Mouse (Mus musculus): ENCODE measurements around the gene Rtbdn. TPM values are rescaled to one million over a fixed set of nuclear protein-coding genes. Genes with fewer than 3 reads are reported as not detected.

Gene Rtbdn
- polyA plus RNA-seq (2014; fragmentation: Nextera tagmentation; extraction: Ambion mirVana): 0.15 TPM in 1 of 2 replicates, not detected in the other

DNA sequence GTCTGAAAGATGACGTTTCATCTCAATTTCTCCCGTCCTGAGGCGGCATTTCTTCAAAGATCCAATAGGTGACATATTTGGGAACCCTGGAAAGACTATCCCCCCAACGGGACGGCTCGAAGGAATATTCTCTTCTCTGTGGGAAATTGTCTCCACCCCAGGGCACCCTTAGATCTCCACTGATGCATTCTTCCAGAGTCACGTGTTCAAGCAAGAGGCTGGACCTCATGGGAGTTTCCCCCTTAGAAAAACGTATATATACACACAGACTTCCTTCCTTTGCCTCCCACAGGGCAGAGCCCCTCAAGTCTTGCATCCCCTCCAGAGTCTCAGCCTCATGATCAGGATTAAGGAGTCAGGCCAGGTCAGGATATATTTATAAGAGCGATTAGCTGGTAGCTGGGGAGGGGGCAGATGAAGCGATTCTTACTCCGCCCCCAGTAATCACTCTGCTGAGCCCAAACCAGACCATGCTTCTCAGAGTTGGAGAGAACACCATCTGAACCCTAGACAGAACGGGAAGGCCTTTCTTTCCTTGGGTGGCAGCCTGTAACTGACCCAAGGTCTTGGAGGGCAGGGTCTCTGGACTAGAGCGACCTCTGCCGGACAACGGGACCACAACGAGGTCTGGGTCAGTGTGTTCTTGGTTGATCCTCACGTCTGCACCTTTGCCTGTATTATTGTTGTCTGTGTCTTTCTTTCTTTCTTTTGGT is at the start of gene Rtbdn:
Gene Rtbdn (plus strand): TSS at position 464 of the 713 bp plus-strand sequence.
- peaks cover 46% of the 10 kb centered on the region for H3K27me3 ChIP-seq (ENCODE audit: control insufficient read depth, insufficient read depth, low read length)
- no peaks in the 10 kb centered on the region for H3K9me3 ChIP-seq (ENCODE audit: control insufficient read depth, low read length)
- H3K36me3 ChIP-seq (ENCODE audit: control insufficient read depth, insufficient read depth, low read length): no peaks in the 10 kb centered on the region
- H3K4me2 ChIP-seq: peak within 1 kb of the TSS; percentile 92
- H3K27ac ChIP-seq (ENCODE audit: low read depth, low read length): no peak within 1 kb of the TSS
- peak within 1 kb of the TSS; percentile 62 for H3K9ac ChIP-seq (ENCODE audit: low read length)
- 9% methylated on average over 17 of the region's 17 CpGs for WGBS
- DNase-seq (ENCODE audit: low spot score, missing footprints): peak; percentile 91
- peak within 1 kb of the TSS; percentile 57 for H3K4me3 ChIP-seq (ENCODE audit: low read depth, low read length)
- H3K4me1 ChIP-seq (ENCODE audit: control insufficient read depth, insufficient read depth, low read length): peaks cover 23% of the 10 kb centered on the region
- ATAC-seq (ENCODE audit: low FRiP score): 0 out of 2 replicates have a peak, but pooled peaks have one; percentile 27

DNA sequence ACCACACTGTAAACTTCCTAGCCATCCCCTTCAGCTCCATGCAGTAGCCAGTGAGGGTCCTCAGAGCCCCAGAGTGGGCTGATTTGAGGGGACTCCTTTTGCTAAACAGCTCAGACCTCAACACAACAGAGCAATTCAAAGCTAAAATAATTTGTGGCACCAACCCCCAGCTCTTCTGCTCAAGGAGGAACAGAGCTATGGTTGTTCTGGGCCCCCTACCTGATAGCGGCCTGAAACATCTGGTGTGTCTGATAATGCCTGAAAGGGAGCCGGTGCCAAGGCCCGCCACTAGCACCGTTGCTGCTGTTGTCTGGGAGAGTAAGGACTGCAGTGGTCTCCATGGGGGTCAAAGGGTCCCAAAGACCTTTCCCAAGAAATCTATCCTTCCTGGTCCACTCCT is 45.7 kb upstream of the Rtbdn start:
- no peak overlapping the region for H3K4me3 ChIP-seq (ENCODE audit: low read depth, low read length)
- H3K36me3 ChIP-seq (ENCODE audit: control insufficient read depth, insufficient read depth, low read length): no peaks in the 10 kb centered on the region
- H3K9me3 ChIP-seq (ENCODE audit: control insufficient read depth, low read length): no peaks in the 10 kb centered on the region
- peaks cover 7% of the 10 kb centered on the region; the same call in 1 of the 2 replicates for H3K4me1 ChIP-seq (ENCODE audit: control insufficient read depth, insufficient read depth, low read length)
- ATAC-seq (ENCODE audit: low FRiP score) (no peak), DNase-seq (ENCODE audit: low spot score, missing footprints) (no peak)
- no peak overlapping the region for H3K4me2 ChIP-seq
- no peak overlapping the region for H3K9ac ChIP-seq (ENCODE audit: low read length)
- H3K27me3 ChIP-seq (ENCODE audit: control insufficient read depth, insufficient read depth, low read length): peaks cover 6% of the 10 kb centered on the region; the same call in 1 of the 2 replicates
- 56% methylated on average over 4 of the region's 4 CpGs for WGBS
- no peak overlapping the region; the same call in 1 of the 2 replicates for H3K27ac ChIP-seq (ENCODE audit: low read depth, low read length)

GRCm38 (mm10) chr8:84901752-84902151 is 45.0 kb upstream of the Rtbdn start, which contains the start of gene Klf1:
Klf1 (plus strand) TSS chr8:84901928.
- Histone ChIP-seq H3K9ac (ENCODE audit: low read length) (peak within 1 kb of the TSS; percentile 66), H3K36me3 (ENCODE audit: control insufficient read depth, insufficient read depth, low read length) (no peaks in the 10 kb centered on the region), H3K4me1 (ENCODE audit: control insufficient read depth, insufficient read depth, low read length) (peaks cover 7% of the 10 kb centered on the region; the same call in 1 of the 2 replicates), H3K4me3 (ENCODE audit: low read depth, low read length) (peak within 1 kb of the TSS; percentile 48), H3K4me2 (peak within 1 kb of the TSS; percentile 83), H3K9me3 (ENCODE audit: control insufficient read depth, low read length) (no peaks in the 10 kb centered on the region), H3K27me3 (ENCODE audit: control insufficient read depth, insufficient read depth, low read length) (peaks cover 6% of the 10 kb centered on the region; the same call in 1 of the 2 replicates), H3K27ac (ENCODE audit: low read depth, low read length) (no peak within 1 kb of the TSS; the same call in 1 of the 2 replicates)
- no peak for ATAC-seq (ENCODE audit: low FRiP score)
- DNase-seq (ENCODE audit: low spot score, missing footprints): no peak
- 80% methylated on average over 3 of the region's 3 CpGs for WGBS

DNA sequence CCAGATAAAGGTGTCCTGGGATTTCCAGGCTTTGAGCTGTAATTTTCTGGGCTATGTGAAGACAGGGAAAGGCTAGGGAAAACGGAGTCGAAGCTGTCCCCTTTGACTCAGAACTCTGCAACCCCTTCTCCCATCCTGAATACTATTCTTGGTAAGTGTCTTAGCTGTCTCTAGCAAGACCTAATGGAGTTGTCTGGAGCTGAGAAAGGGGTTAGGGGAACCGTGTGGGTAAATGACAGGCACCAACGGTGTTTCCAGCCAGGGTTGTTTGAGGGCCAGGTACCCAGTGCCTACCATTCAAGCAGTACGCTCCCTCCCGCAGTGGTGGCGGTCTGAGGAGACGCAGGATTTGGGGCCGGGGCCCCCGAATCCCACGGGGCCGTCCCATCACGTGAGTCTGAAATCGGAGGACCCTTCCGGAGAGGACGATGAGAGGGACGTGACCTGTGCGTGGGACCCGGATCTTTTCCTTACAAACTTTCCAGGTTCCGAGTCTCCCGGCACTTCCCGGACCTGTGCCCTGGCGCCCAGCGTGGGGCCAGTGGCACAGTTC is 44.3 kb upstream of the Rtbdn start:
- no peak for ATAC-seq (ENCODE audit: low FRiP score)

DNA sequence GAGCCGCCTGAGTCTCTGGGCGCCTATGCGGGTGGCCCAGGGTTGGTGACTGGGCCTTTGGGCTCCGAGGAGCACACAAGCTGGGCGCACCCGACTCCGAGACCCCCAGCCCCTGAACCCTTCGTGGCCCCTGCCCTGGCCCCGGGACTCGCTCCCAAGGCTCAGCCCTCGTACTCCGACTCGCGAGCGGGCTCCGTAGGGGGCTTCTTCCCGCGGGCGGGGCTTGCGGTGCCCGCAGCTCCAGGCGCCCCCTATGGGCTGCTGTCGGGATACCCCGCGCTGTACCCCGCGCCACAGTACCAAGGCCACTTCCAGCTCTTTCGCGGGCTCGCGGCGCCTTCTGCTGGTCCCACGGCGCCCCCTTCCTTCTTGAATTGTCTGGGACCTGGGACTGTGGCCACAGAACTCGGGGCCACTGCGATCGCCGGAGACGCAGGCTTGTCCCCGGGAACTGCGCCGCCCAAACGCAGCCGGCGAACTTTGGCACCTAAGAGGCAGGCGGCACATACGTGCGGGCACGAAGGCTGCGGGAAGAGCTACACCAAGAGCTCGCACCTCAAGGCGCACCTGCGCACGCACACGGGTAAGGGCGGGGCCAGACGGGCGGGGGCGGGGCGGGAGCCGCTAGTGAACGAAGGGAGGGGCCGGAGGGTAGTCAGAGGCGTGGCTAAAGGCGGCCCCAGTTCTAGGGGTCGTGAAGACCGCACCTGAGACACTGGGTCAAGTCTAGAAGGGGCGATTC is 43.7 kb upstream of the Rtbdn start:
- Histone ChIP-seq H3K36me3 (ENCODE audit: control insufficient read depth, insufficient read depth, low read length) (no peaks in the 10 kb centered on the region), H3K4me3 (ENCODE audit: low read depth, low read length) (peak overlapping the region; percentile 48), H3K4me1 (ENCODE audit: control insufficient read depth, insufficient read depth, low read length) (peaks cover 7% of the 10 kb centered on the region; the same call in 1 of the 2 replicates), H3K27me3 (ENCODE audit: control insufficient read depth, insufficient read depth, low read length) (peaks cover 6% of the 10 kb centered on the region; the same call in 1 of the 2 replicates), H3K4me2 (peak overlapping the region; percentile 83), H3K9me3 (ENCODE audit: control insufficient read depth, low read length) (no peaks in the 10 kb centered on the region), H3K27ac (ENCODE audit: low read depth, low read length) (no peak overlapping the region), H3K9ac (ENCODE audit: low read length) (peak overlapping the region; percentile 66)
- DNase-seq (ENCODE audit: low spot score, missing footprints) (peak; percentile 99), ATAC-seq (ENCODE audit: low FRiP score) (peak; percentile 90)
- WGBS: under 1% methylated on average over 67 of the region's 68 CpGs

More for the DNA sequence above, 44.3 kb upstream of the Rtbdn start:
- Histone ChIP-seq H3K27ac (ENCODE audit: low read depth, low read length) (no peak overlapping the region), H3K9ac (ENCODE audit: low read length) (peak overlapping the region; percentile 66), H3K9me3 (ENCODE audit: control insufficient read depth, low read length) (no peaks in the 10 kb centered on the region), H3K36me3 (ENCODE audit: control insufficient read depth, insufficient read depth, low read length) (no peaks in the 10 kb centered on the region), H3K27me3 (ENCODE audit: control insufficient read depth, insufficient read depth, low read length) (peaks cover 6% of the 10 kb centered on the region; the same call in 1 of the 2 replicates), H3K4me1 (ENCODE audit: control insufficient read depth, insufficient read depth, low read length) (peaks cover 7% of the 10 kb centered on the region; the same call in 1 of the 2 replicates), H3K4me2 (peak overlapping the region; percentile 83), H3K4me3 (ENCODE audit: low read depth, low read length) (peak overlapping the region; percentile 48)
- DNase-seq (ENCODE audit: low spot score, missing footprints): no peak
- WGBS: 3% methylated on average over 24 of the region's 24 CpGs

DNA sequence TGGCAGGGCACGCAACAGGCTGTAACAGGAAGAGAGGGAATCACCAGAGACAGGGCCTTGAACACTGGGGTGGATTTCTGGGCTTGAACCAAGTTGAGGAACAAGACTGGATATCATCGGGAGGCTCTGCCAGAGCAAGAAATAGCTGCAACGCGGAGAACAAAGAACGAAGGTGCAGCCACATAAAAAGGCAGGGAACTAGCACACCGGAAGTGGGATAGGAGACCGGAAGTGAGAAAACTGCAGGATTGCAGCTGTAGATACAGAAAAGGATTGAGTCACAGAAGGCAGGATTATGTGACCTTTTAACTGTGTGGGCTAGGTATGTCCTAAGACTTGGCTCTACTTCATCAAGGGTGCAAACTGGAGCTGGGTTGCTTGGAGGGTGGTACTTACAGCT is 42.4 kb upstream of the Rtbdn start:
- peaks cover 8% of the 10 kb centered on the region for H3K27me3 ChIP-seq (ENCODE audit: control insufficient read depth, insufficient read depth, low read length)
- no peak for ATAC-seq (ENCODE audit: low FRiP score)
- no peaks in the 10 kb centered on the region for H3K36me3 ChIP-seq (ENCODE audit: control insufficient read depth, insufficient read depth, low read length)
- WGBS: 91% methylated on average over 7 of the region's 7 CpGs
- no peak overlapping the region for H3K4me2 ChIP-seq
- H3K9ac ChIP-seq (ENCODE audit: low read length): no peak overlapping the region
- no peak for DNase-seq (ENCODE audit: low spot score, missing footprints)
- peaks cover 14% of the 10 kb centered on the region for H3K4me1 ChIP-seq (ENCODE audit: control insufficient read depth, insufficient read depth, low read length)
- no peak overlapping the region for H3K4me3 ChIP-seq (ENCODE audit: low read depth, low read length)
- H3K27ac ChIP-seq (ENCODE audit: low read depth, low read length): no peak overlapping the region
- no peaks in the 10 kb centered on the region for H3K9me3 ChIP-seq (ENCODE audit: control insufficient read depth, low read length)

- Histone ChIP-seq H3K4me2 (no peak overlapping the region), H3K27ac (ENCODE audit: low read depth, low read length) (no peak overlapping the region), H3K36me3 (ENCODE audit: control insufficient read depth, insufficient read depth, low read length) (no peaks in the 10 kb centered on the region), H3K27me3 (ENCODE audit: control insufficient read depth, insufficient read depth, low read length) (peaks cover 23% of the 10 kb centered on the region), H3K4me1 (ENCODE audit: control insufficient read depth, insufficient read depth, low read length) (peaks cover 14% of the 10 kb centered on the region), H3K9ac (ENCODE audit: low read length) (no peak overlapping the region), H3K4me3 (ENCODE audit: low read depth, low read length) (no peak overlapping the region), H3K9me3 (ENCODE audit: control insufficient read depth, low read length) (no peaks in the 10 kb centered on the region)
- DNase-seq (ENCODE audit: low spot score, missing footprints) (no peak), ATAC-seq (ENCODE audit: low FRiP score) (no peak)
- WGBS: 91% methylated on average over 9 of the region's 9 CpGs
Measured at GRCm38 (mm10) chr8:84907037-84907436, 39.8 kb upstream of the Rtbdn start.

GRCm38 (mm10) chr8:84907493-84907892 is 39.3 kb upstream of the Rtbdn start:
- DNase-seq (ENCODE audit: low spot score, missing footprints) (no peak), ATAC-seq (ENCODE audit: low FRiP score) (no peak)
- WGBS: 78% methylated on average over 8 of the region's 8 CpGs
- H3K27me3 ChIP-seq (ENCODE audit: control insufficient read depth, insufficient read depth, low read length): peaks cover 24% of the 10 kb centered on the region
- H3K9me3 ChIP-seq (ENCODE audit: control insufficient read depth, low read length): no peaks in the 10 kb centered on the region
- H3K4me3 ChIP-seq (ENCODE audit: low read depth, low read length): no peak overlapping the region
- no peak overlapping the region for H3K4me2 ChIP-seq
- no peaks in the 10 kb centered on the region for H3K36me3 ChIP-seq (ENCODE audit: control insufficient read depth, insufficient read depth, low read length)
- peaks cover 12% of the 10 kb centered on the region for H3K4me1 ChIP-seq (ENCODE audit: control insufficient read depth, insufficient read depth, low read length)
- no peak overlapping the region for H3K9ac ChIP-seq (ENCODE audit: low read length)
- no peak overlapping the region for H3K27ac ChIP-seq (ENCODE audit: low read depth, low read length)
